23 mouse cellular contexts compared by ENCODE assay signal in genomic region chr13:8563161-8563560, GRCm38 (mm10).
DNase-seq lines count a peak whose midpoint lies in the region; ATAC-seq lines count a peak whose summit lies in the region.
"Had no signal": no experiment of that assay in that cellular context is flagged by ENCODE, and none has a peak within 500 bp of the region (broad histone marks: within the 10 kb centered on the region; RNA-seq: fewer than 3 reads in every experiment).

No protein-coding gene starts in this region.

- H3K4me1 ChIP-seq in hindbrain, embryonic 13.5 days (replicated peaks): peaks cover 19% of the 10 kb centered on the region
- no peaks in the 10 kb centered on the region for H3K4me1 ChIP-seq in hindbrain, embryonic 10.5 days (replicated peaks)
- H3K4me1 ChIP-seq: forebrain, embryonic 10.5 days; forebrain, embryonic 13.5 days; heart, embryonic 12.5 days; heart, embryonic 15.5 days; hindbrain, embryonic 12.5 days; intestine, embryonic 15.5 days had no signal

- H3K27ac ChIP-seq in hindbrain, embryonic 13.5 days: peak overlapping the region; percentile 40; the same call in 1 of the 2 replicates
- no peak overlapping the region for H3K27ac ChIP-seq in hindbrain, embryonic 10.5 days
- H3K27ac ChIP-seq: forebrain, embryonic 10.5 days; forebrain, embryonic 13.5 days; heart, embryonic 15.5 days; hindbrain, embryonic 12.5 days; intestine, embryonic 15.5 days had no signal

- ATAC-seq in hindbrain, embryonic 13.5 days (ENCODE audit: low FRiP score): no peak
- ATAC-seq: activated CD4-positive, CD25-positive, alpha-beta regulatory T cell, adult 4 months; forebrain, embryonic 13.5 days; forebrain, embryonic 16.5 days; intestine, embryonic 15.5 days had no signal

- H3K36me3 ChIP-seq in hindbrain, embryonic 13.5 days: no peaks in the 10 kb centered on the region
- no peaks in the 10 kb centered on the region for H3K36me3 ChIP-seq in hindbrain, embryonic 10.5 days
- H3K36me3 ChIP-seq: forebrain, embryonic 10.5 days; heart, embryonic 12.5 days; heart, embryonic 15.5 days; hindbrain, embryonic 12.5 days; intestine, embryonic 15.5 days had no signal

- H3K27me3 ChIP-seq in hindbrain, embryonic 13.5 days: no peaks in the 10 kb centered on the region
- no peaks in the 10 kb centered on the region for H3K27me3 ChIP-seq in hindbrain, embryonic 10.5 days (ENCODE audit: insufficient read depth, poor library complexity, severe bottlenecking)
- H3K27me3 ChIP-seq: forebrain, embryonic 13.5 days; heart, embryonic 12.5 days; heart, embryonic 15.5 days; hindbrain, embryonic 12.5 days; intestine, embryonic 15.5 days had no signal

- WGBS in hindbrain, embryonic 13.5 days: 73% methylated on average over 7 of the region's 7 CpGs
- WGBS in hindbrain, embryonic 10.5 days: 91% methylated on average over 7 of the region's 7 CpGs

- peak; percentile 61 to 71 for DNase-seq in cerebellum, postnatal 10 days
- no peak for DNase-seq in cerebellum, postnatal 25 days
- DNase-seq in hindbrain, embryonic 10.5 days (ENCODE audit: low spot score): no peak
- peak; percentile 59 for DNase-seq in left cerebral cortex, postnatal 4 days
- DNase-seq in left cerebral cortex, adult 8-10 months (ENCODE audit: low spot score in 2 of 2): no peak
- no peak for DNase-seq in spleen, postnatal 10 days (ENCODE audit: low spot score in 2 of 2)
- DNase-seq: adrenal gland, adult 8-10 months; adrenal gland, postnatal 25 days; cerebellum, adult 11-12 months; cerebellum, adult 9-10 months; gastrocnemius, postnatal 10 days; gastrocnemius, postnatal 36 days; heart, postnatal 10 days; heart, postnatal 36 days had no signal

- no peak overlapping the region for H3K9ac ChIP-seq in hindbrain, embryonic 13.5 days
- H3K9ac ChIP-seq: forebrain, embryonic 13.5 days; heart, embryonic 12.5 days; heart, embryonic 15.5 days; hindbrain, embryonic 12.5 days; intestine, embryonic 15.5 days had no signal

- H3K4me3 ChIP-seq in hindbrain, embryonic 13.5 days: no peak overlapping the region
- H3K4me3 ChIP-seq in hindbrain, embryonic 10.5 days: no peak overlapping the region
- H3K4me3 ChIP-seq: forebrain, embryonic 10.5 days; forebrain, embryonic 13.5 days; heart, embryonic 12.5 days; heart, embryonic 15.5 days; hindbrain, embryonic 12.5 days; intestine, embryonic 15.5 days had no signal

- no peaks in the 10 kb centered on the region; the same call in 1 of the 2 replicates for H3K9me3 ChIP-seq in hindbrain, embryonic 13.5 days
- peaks cover 4% of the 10 kb centered on the region; the same call in 1 of the 2 replicates for H3K9me3 ChIP-seq in hindbrain, embryonic 10.5 days
- H3K9me3 ChIP-seq: forebrain, embryonic 10.5 days; forebrain, embryonic 13.5 days; heart, embryonic 15.5 days; hindbrain, embryonic 12.5 days; intestine, embryonic 15.5 days had no signal

- intact Hi-C loops in left cerebral cortex, postnatal 4 days (cut with DNase I): no loop called here

- no peak overlapping the region for H3K4me2 ChIP-seq in hindbrain, embryonic 13.5 days
- H3K4me2 ChIP-seq: forebrain, embryonic 13.5 days; heart, embryonic 12.5 days; heart, embryonic 15.5 days; hindbrain, embryonic 12.5 days; intestine, embryonic 15.5 days had no signal

Comparison
In these comparisons a context has a peak if more than half of its experiments do, and no peak if none do; other contexts are left out.
1. DNase-seq: peak in cerebellum, postnatal 10 days (2 of 2) and left cerebral cortex, postnatal 4 days (single experiment); none in cerebellum, postnatal 25 days (0 of 2), hindbrain, embryonic 10.5 days (single experiment), left cerebral cortex, adult 8-10 months (0 of 2) and spleen, postnatal 10 days (0 of 2).